Mouse (Mus musculus): ENCODE results near the gene Fbxw8.

- no peak for TF ChIP-seq CTCF (IDR thresholded peaks at IDR 0.05; ENCODE audit: control insufficient read depth, insufficient read depth, insufficient replicate concordance, low read depth, low read length)
- no peak for TF ChIP-seq POLR2A (IDR thresholded peaks at IDR 0.05; ENCODE audit: control insufficient read depth, low read depth, low read length)
Measured at GRCm38 (mm10) chr5:118096317-118096716, 58.9 kb downstream of the Fbxw8 start.
